Mouse (Mus musculus) cortical plate, adult 2 months (tissue): Measurements from ENCODE around the gene Gse1.

Experiments used
- CTCF ChIP-seq: fragments of 200-500 bp; IDR thresholded peaks from 2 replicates; pipeline ENCODE4 v1.5.1; 2011; ENCODE audit warnings: mild to moderate bottlenecking, control low read depth, low read length; ENCODE audit not compliant: insufficient read depth; ENCODE audit errors: extremely low read depth
- POLR2A ChIP-seq: fragments of 200-500 bp; IDR thresholded peaks from 2 replicates; pipeline ENCODE4 v1.6.1; 2011; ENCODE audit warnings: mild to moderate bottlenecking, low read length, control low read depth; ENCODE audit not compliant: insufficient read depth; ENCODE audit errors: extremely low read depth

DNA sequence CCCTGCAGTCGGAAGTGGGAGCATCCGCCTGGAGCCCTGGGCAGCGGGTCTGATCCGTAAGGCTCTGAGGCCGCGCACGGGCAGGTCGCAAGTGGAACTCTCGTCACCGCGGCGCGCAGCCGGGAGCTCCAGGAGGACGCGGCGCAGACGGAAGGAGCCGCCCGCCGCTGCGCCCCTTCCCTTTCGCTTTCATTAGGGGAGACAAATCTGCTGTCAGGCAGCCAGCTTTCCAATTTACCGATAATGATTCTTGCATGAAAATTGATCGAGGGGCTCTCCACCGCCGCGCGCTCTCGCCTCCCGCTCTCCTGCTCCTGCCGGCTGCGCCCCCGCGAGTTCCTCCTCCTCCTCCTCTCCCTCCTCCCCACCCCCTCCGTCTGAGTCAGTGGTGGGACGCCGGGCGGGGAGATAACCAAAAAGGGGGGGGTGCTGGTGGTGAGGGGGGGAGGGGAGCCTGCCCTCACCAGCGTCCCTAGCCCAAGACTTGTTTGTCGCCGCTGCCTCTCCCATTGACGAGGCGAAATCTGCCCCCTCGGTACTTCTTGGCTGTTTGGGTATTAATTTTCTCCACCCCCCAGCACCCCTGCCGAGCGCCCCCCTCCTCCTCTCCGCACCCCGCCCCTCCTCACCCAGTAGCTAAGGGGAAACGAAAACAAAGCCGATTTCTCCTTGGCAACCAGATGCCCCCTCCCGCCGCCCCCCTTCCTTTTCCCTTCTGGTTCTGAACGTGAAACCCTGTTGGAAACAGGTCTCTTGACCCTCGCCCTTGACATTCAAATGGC is 259.7 kb downstream of the Gse1 start:
- TF ChIP-seq CTCF = no peak
- peak; percentile 57; the same call in 1 of the 2 replicates for TF ChIP-seq POLR2A
